Mouse (Mus musculus) heart, postnatal 0 days (tissue): ENCODE results near the gene Sirt7.

ENCODE experiments used
- CTCF ChIP-seq: IDR thresholded peaks from 2 replicates; pipeline ENCODE4 v1.5.1; 2016; ENCODE audit warnings: antibody characterized with exemption, control low read depth, low read depth
- EP300 ChIP-seq: IDR thresholded peaks from 2 replicates; pipeline ENCODE4 v1.6.1; 2016; ENCODE audit warnings: antibody characterized with exemption, low read depth

- TF ChIP-seq CTCF = no peak
- TF ChIP-seq EP300 = no peak
Measured at GRCm38 (mm10) chr11:120628601-120629340, 3.7 kb upstream of the Sirt7 start.
